Mouse (Mus musculus): ENCODE data around the gene Dpf3. TPM values are rescaled to one million over a fixed set of nuclear protein-coding genes. Genes with fewer than 3 reads are reported as not detected.
A peak's percentile ranks its signal among the peaks of the same experiment; 100 is the strongest.

The Dpf3 gene
- polyA plus RNA-seq, 1 experiment: 42.6 TPM

- Histone ChIP-seq H3K4me3 (replicated peaks; ENCODE audit: insufficient read depth, low read depth, low read length) (no peak overlapping the region), H3K27me3 (ENCODE audit: control insufficient read depth, insufficient read depth, low read length) (no peaks in the 10 kb centered on the region), H3K4me1 (ENCODE audit: control insufficient read depth, insufficient read depth, low read length) (peaks cover 22% of the 10 kb centered on the region), H3K27ac (ENCODE audit: insufficient read depth, low read length) (no peak overlapping the region)
- TF ChIP-seq POLR2A (IDR thresholded peaks at IDR 0.05; ENCODE audit: borderline replicate concordance, insufficient read depth, low read length): no peak
- no peak for TF ChIP-seq CTCF (IDR thresholded peaks at IDR 0.05; ENCODE audit: borderline replicate concordance, insufficient read depth, low read depth, low read length)
- 84% methylated on average over 4 of the region's 4 CpGs for WGBS
- DNase-seq: no peak
Observed at GRCm38 (mm10) chr12:83231258-83231657, 256.3 kb downstream of the Dpf3 start.

GRCm38 (mm10) chr12:83229683-83230082 is 257.8 kb downstream of the Dpf3 start:
- Histone ChIP-seq H3K4me3 (replicated peaks; ENCODE audit: insufficient read depth, low read depth, low read length) (no peak overlapping the region), H3K4me1 (ENCODE audit: control insufficient read depth, insufficient read depth, low read length) (peaks cover 18% of the 10 kb centered on the region), H3K27ac (ENCODE audit: insufficient read depth, low read length) (no peak overlapping the region), H3K27me3 (ENCODE audit: control insufficient read depth, insufficient read depth, low read length) (no peaks in the 10 kb centered on the region)
- no peak for TF ChIP-seq POLR2A (IDR thresholded peaks at IDR 0.05; ENCODE audit: borderline replicate concordance, insufficient read depth, low read length)
- TF ChIP-seq CTCF (IDR thresholded peaks at IDR 0.05; ENCODE audit: borderline replicate concordance, insufficient read depth, low read depth, low read length): no peak
- DNase-seq: no peak
- 77% methylated on average over 6 of the region's 6 CpGs for WGBS

- H3K27ac ChIP-seq (ENCODE audit: insufficient read depth, low read length): no peak overlapping the region
- WGBS: 70% methylated on average over 4 of the region's 4 CpGs
- peaks cover 6% of the 10 kb centered on the region; the same call in 1 of the 2 replicates for H3K4me1 ChIP-seq (ENCODE audit: control insufficient read depth, insufficient read depth, low read length)
- H3K27me3 ChIP-seq (ENCODE audit: control insufficient read depth, insufficient read depth, low read length): no peaks in the 10 kb centered on the region
- DNase-seq: no peak
- no peak overlapping the region for H3K4me3 ChIP-seq (replicated peaks; ENCODE audit: insufficient read depth, low read depth, low read length)
- TF ChIP-seq CTCF (IDR thresholded peaks at IDR 0.05; ENCODE audit: borderline replicate concordance, insufficient read depth, low read depth, low read length) (no peak), POLR2A (IDR thresholded peaks at IDR 0.05; ENCODE audit: borderline replicate concordance, insufficient read depth, low read length) (no peak)
Observed at GRCm38 (mm10) chr12:83227014-83227413, 260.5 kb downstream of the Dpf3 start.

- no peaks in the 10 kb centered on the region for H3K4me1 ChIP-seq (ENCODE audit: control insufficient read depth, insufficient read depth, low read length)
- no peak overlapping the region for H3K27ac ChIP-seq (ENCODE audit: insufficient read depth, low read length)
- no peak for DNase-seq
- TF ChIP-seq CTCF (IDR thresholded peaks at IDR 0.05; ENCODE audit: borderline replicate concordance, insufficient read depth, low read depth, low read length) (no peak), POLR2A (IDR thresholded peaks at IDR 0.05; ENCODE audit: borderline replicate concordance, insufficient read depth, low read length) (no peak)
- H3K27me3 ChIP-seq (ENCODE audit: control insufficient read depth, insufficient read depth, low read length): no peaks in the 10 kb centered on the region
- WGBS: 92% methylated on average over 7 of the region's 7 CpGs
- no peak overlapping the region for H3K4me3 ChIP-seq (replicated peaks; ENCODE audit: insufficient read depth, low read depth, low read length)
Observed at GRCm38 (mm10) chr12:83220964-83221363, 266.6 kb downstream of the Dpf3 start.

GRCm38 (mm10) chr12:83213879-83214341 is 273.6 kb downstream of the Dpf3 start:
- 31% methylated on average over 6 of the region's 6 CpGs for WGBS
- Histone ChIP-seq H3K27ac (ENCODE audit: insufficient read depth, low read length) (no peak overlapping the region; the same call in 1 of the 2 replicates), H3K4me1 (ENCODE audit: control insufficient read depth, insufficient read depth, low read length) (peaks cover 39% of the 10 kb centered on the region)

GRCm38 (mm10) chr12:83211976-83212375 is 275.5 kb downstream of the Dpf3 start:
- H3K27ac ChIP-seq (ENCODE audit: insufficient read depth, low read length): no peak overlapping the region
- DNase-seq: no peak
- TF ChIP-seq POLR2A (IDR thresholded peaks at IDR 0.05; ENCODE audit: borderline replicate concordance, insufficient read depth, low read length): no peak
- peak; percentile 19; the same call in 1 of the 2 replicates for TF ChIP-seq CTCF (IDR thresholded peaks at IDR 0.05; ENCODE audit: borderline replicate concordance, insufficient read depth, low read depth, low read length)
- H3K4me3 ChIP-seq (replicated peaks; ENCODE audit: insufficient read depth, low read depth, low read length): no peak overlapping the region
- WGBS: 70% methylated on average over 2 of the region's 2 CpGs
- no peaks in the 10 kb centered on the region for H3K27me3 ChIP-seq (ENCODE audit: control insufficient read depth, insufficient read depth, low read length)
- peaks cover 56% of the 10 kb centered on the region for H3K4me1 ChIP-seq (ENCODE audit: control insufficient read depth, insufficient read depth, low read length)

More at GRCm38 (mm10) chr12:83213879-83214341, 273.6 kb downstream of the Dpf3 start:
- H3K27me3 ChIP-seq (ENCODE audit: control insufficient read depth, insufficient read depth, low read length): no peaks in the 10 kb centered on the region
- peak; percentile 47 to 48 for DNase-seq
- TF ChIP-seq POLR2A (IDR thresholded peaks at IDR 0.05; ENCODE audit: borderline replicate concordance, insufficient read depth, low read length): no peak
- peak; percentile 39; the same call in 1 of the 2 replicates for TF ChIP-seq CTCF (IDR thresholded peaks at IDR 0.05; ENCODE audit: borderline replicate concordance, insufficient read depth, low read depth, low read length)
- no peak overlapping the region for H3K4me3 ChIP-seq (replicated peaks; ENCODE audit: insufficient read depth, low read depth, low read length)

- Histone ChIP-seq H3K4me3 (replicated peaks; ENCODE audit: insufficient read depth, low read depth, low read length) (no peak overlapping the region), H3K27ac (ENCODE audit: insufficient read depth, low read length) (peak overlapping the region; percentile 87), H3K27me3 (ENCODE audit: control insufficient read depth, insufficient read depth, low read length) (no peaks in the 10 kb centered on the region), H3K4me1 (ENCODE audit: control insufficient read depth, insufficient read depth, low read length) (peaks cover 62% of the 10 kb centered on the region)
- DNase-seq: peak in 1 of 2 experiments; percentile 46
- WGBS: 69% methylated on average over 7 of the region's 7 CpGs
- no peak for TF ChIP-seq POLR2A (IDR thresholded peaks at IDR 0.05; ENCODE audit: borderline replicate concordance, insufficient read depth, low read length)
- TF ChIP-seq CTCF (IDR thresholded peaks at IDR 0.05; ENCODE audit: borderline replicate concordance, insufficient read depth, low read depth, low read length): no peak
Observed at GRCm38 (mm10) chr12:83211146-83211822, 276.2 kb downstream of the Dpf3 start.

GRCm38 (mm10) chr12:83210735-83211134 is 276.8 kb downstream of the Dpf3 start:
- Histone ChIP-seq H3K4me3 (replicated peaks; ENCODE audit: insufficient read depth, low read depth, low read length) (no peak overlapping the region), H3K27ac (ENCODE audit: insufficient read depth, low read length) (peak overlapping the region; percentile 87), H3K4me1 (ENCODE audit: control insufficient read depth, insufficient read depth, low read length) (peaks cover 64% of the 10 kb centered on the region), H3K27me3 (ENCODE audit: control insufficient read depth, insufficient read depth, low read length) (no peaks in the 10 kb centered on the region)
- TF ChIP-seq CTCF (IDR thresholded peaks at IDR 0.05; ENCODE audit: borderline replicate concordance, insufficient read depth, low read depth, low read length) (no peak), POLR2A (IDR thresholded peaks at IDR 0.05; ENCODE audit: borderline replicate concordance, insufficient read depth, low read length) (no peak)
- DNase-seq: peak; percentile 79 to 84
- 11% methylated on average over 3 of the region's 3 CpGs for WGBS

All from cerebellum, adult 2 months (tissue).